ENCODE assay signal across 24 mouse cellular contexts in the genomic region with DNA sequence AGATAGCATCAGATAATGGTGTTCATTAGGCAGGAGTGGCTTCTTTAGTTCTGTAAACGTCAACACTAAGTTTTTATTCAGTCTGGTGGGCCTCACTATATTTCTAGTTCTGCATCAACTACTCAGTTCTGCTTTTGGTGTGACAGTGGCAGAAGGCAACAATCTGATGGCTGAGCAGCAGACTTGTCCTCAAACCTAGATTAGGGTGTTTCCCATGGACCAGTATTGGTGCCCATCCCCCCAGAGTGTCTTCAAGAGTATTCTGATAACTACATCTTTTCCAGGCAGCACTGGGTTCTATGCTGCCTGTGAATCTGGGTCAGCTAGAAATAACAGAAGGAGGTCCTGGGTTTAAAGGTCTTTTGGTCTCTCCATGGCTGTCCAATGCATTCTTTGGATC. TPM values are rescaled to one million over a fixed set of nuclear protein-coding genes. Genes with fewer than 3 reads are reported as not detected.
"Had no signal": no experiment of that assay in that cellular context is flagged by ENCODE, and none has a peak within 500 bp of the region (broad histone marks: within the 10 kb centered on the region; RNA-seq: fewer than 3 reads in every experiment).

No protein-coding gene starts in this region.

- H3K4me1 ChIP-seq: limb, embryonic 12.5 days; limb, embryonic 15.5 days; liver, embryonic 15.5 days; midbrain, embryonic 12.5 days; midbrain, embryonic 15.5 days; neural tube, embryonic 13.5 days; stomach, embryonic 15.5 days had no signal

- H3K4me3 ChIP-seq: layer of hippocampus, adult 2 months; left cerebral cortex, adult 2 months; limb, embryonic 12.5 days; limb, embryonic 15.5 days; liver, embryonic 15.5 days; midbrain, embryonic 12.5 days; midbrain, embryonic 15.5 days; neural tube, embryonic 13.5 days; stomach, embryonic 15.5 days had no signal

- H3K9me3 ChIP-seq: limb, embryonic 12.5 days; limb, embryonic 15.5 days; liver, embryonic 15.5 days; midbrain, embryonic 12.5 days; midbrain, embryonic 15.5 days; neural tube, embryonic 13.5 days; stomach, embryonic 15.5 days had no signal

- ATAC-seq: midbrain, embryonic 15.5 days had no signal

- H3K27me3 ChIP-seq: limb, embryonic 12.5 days; limb, embryonic 15.5 days; liver, embryonic 15.5 days; midbrain, embryonic 12.5 days; midbrain, embryonic 15.5 days; neural tube, embryonic 13.5 days; stomach, embryonic 15.5 days had no signal

- H3K36me3 ChIP-seq: limb, embryonic 12.5 days; limb, embryonic 15.5 days; liver, embryonic 15.5 days; midbrain, embryonic 12.5 days; midbrain, embryonic 15.5 days; neural tube, embryonic 13.5 days; stomach, embryonic 15.5 days had no signal

- H3K27ac ChIP-seq: layer of hippocampus, adult 2 months; left cerebral cortex, adult 2 months; limb, embryonic 12.5 days; limb, embryonic 15.5 days; liver, embryonic 15.5 days; midbrain, embryonic 12.5 days; midbrain, embryonic 15.5 days; neural tube, embryonic 13.5 days; stomach, embryonic 15.5 days had no signal

- H3K9ac ChIP-seq: limb, embryonic 12.5 days; limb, embryonic 15.5 days; liver, embryonic 15.5 days; midbrain, embryonic 12.5 days; midbrain, embryonic 15.5 days; neural tube, embryonic 13.5 days; stomach, embryonic 15.5 days had no signal

- H3K4me2 ChIP-seq: limb, embryonic 12.5 days; limb, embryonic 15.5 days; liver, embryonic 11.5 days; liver, embryonic 15.5 days; midbrain, embryonic 12.5 days; midbrain, embryonic 15.5 days; neural tube, embryonic 13.5 days; stomach, embryonic 15.5 days had no signal

- DNase-seq: kidney, adult 18-20 months; kidney, adult 9 months; kidney, postnatal 14 days; kidney, postnatal 4 days; layer of hippocampus, adult 9-11 months; layer of hippocampus, postnatal 36 days; lung, adult 18-20 months; lung, postnatal 14 days; lung, postnatal 4 days; thymus, postnatal 25 days had no signal

RNA-seq across cellular contexts. Expression of a gene that starts 52.1 kb away (rescaled TPM):
- total RNA-seq: layer of hippocampus, adult 2 months; layer of hippocampus, postnatal 36 days; left cerebral cortex, adult 2 months; left cerebral cortex, postnatal 10 days; left cerebral cortex, postnatal 36 days; megakaryocyte progenitor cell, adult 5-6 weeks had no signal
- polyA plus RNA-seq: small intestine, adult 2 months had no signal
